Mouse (Mus musculus) liver, adult 2 months (tissue): ENCODE results near the gene Dgkd.

Experiments
- CTCF ChIP-seq: fragments of 200-500 bp; IDR thresholded peaks from 2 replicates; pipeline ENCODE4 v1.5.1; 2011; ENCODE audit warnings: low read depth, low read length, control low read depth
- POLR2A ChIP-seq: fragments of 200-500 bp; IDR thresholded peaks from 2 replicates; pipeline ENCODE4 v1.6.1; 2011; ENCODE audit warnings: low read length, control low read depth; ENCODE audit not compliant: insufficient read depth; ENCODE audit errors: extremely low read depth

DNA sequence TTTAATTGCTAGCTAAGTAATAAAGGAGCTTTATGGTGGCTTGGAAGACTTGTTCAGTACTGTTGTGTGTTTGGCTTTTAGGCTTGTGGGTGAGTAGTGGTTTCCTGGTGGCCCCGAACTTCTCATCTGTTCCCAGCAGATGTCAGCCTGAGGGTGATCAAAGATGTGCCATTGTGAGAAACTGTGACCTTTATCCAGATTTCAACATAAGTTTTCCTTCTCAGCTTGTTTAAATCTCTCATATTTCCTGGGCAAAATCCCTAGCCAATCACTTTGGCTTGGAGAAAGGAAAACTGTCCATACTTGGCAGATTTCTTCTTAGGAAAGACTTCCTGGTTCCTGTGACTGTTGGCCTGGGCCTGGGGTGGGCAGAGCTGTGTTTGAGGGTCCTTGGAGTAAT lies 37.9 kb downstream of the Dgkd start:
- peak; percentile 45; the same call in 1 of the 2 replicates for TF ChIP-seq CTCF
- no peak for TF ChIP-seq POLR2A
